Mouse (Mus musculus): ENCODE data around the gene 1700122O11Rik. TPM values are rescaled to one million over a fixed set of nuclear protein-coding genes. Genes with fewer than 3 reads are reported as not detected.

The 1700122O11Rik gene
- polyA plus RNA-seq (2015; fragmentation: Nextera tagmentation; extraction: Ambion mirVana) = not detected in 2 replicates

DNA sequence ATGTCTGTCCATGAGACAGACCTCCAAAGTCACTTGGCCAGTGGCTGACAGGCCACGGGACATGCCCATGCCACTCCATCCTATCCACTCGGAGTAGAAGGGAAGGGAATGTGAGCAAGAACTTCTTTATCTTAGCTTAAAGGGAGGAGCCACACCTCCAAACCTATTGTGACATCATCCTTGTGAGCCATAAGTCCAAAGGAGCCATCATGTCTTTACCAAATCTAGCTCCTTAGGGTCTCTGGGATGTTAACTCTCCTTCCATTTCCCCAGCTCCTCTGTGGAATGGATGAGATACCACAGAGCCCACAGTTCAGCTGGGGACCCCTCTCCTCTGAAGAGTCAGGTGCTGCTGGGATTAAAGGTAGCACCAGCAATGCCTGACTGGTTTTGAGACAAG, at the start of gene 1700122O11Rik:
Gene 1700122O11Rik (minus strand): TSS at position 101 of the 400 bp plus-strand sequence.
- 68% methylated on average over 2 of the region's 2 CpGs for WGBS
- no peak within 1 kb of the TSS for H3K4me3 ChIP-seq (ENCODE audit: low read length)
- no peak within 1 kb of the TSS for H3K9ac ChIP-seq (ENCODE audit: low read length)
- no peak for ATAC-seq (ENCODE audit: low read depth)
- H3K9me3 ChIP-seq (ENCODE audit: control insufficient read depth, low read length) = no peaks in the 10 kb centered on the region
- peaks cover 22% of the 10 kb centered on the region for H3K4me1 ChIP-seq (replicated peaks; ENCODE audit: control insufficient read depth, insufficient read depth, low read length)
- no peak within 1 kb of the TSS for H3K4me2 ChIP-seq (ENCODE audit: low read depth, low read length)
- H3K27ac ChIP-seq (ENCODE audit: low read length) = no peak within 1 kb of the TSS
- H3K27me3 ChIP-seq (ENCODE audit: control insufficient read depth, insufficient read depth, low read depth, low read length) = 0 out of 2 replicates have a peak, but pooled peaks cover 2% of the 10 kb centered on the region
- no peaks in the 10 kb centered on the region for H3K36me3 ChIP-seq (ENCODE audit: control insufficient read depth, insufficient read depth, low read length)

GRCm38 (mm10) chr17:48080626-48081025, 42.5 kb upstream of the 1700122O11Rik start:
- ATAC-seq (ENCODE audit: low read depth) = no peak
- no peak overlapping the region for H3K4me2 ChIP-seq (ENCODE audit: low read depth, low read length)
- 46% methylated on average over 3 of the region's 3 CpGs for WGBS
- H3K4me3 ChIP-seq (ENCODE audit: low read length) = no peak overlapping the region
- H3K9me3 ChIP-seq (ENCODE audit: control insufficient read depth, low read length) = no peaks in the 10 kb centered on the region
- no peaks in the 10 kb centered on the region for H3K36me3 ChIP-seq (ENCODE audit: control insufficient read depth, insufficient read depth, low read length)
- H3K4me1 ChIP-seq (replicated peaks; ENCODE audit: control insufficient read depth, insufficient read depth, low read length) = no peaks in the 10 kb centered on the region
- H3K9ac ChIP-seq (ENCODE audit: low read length) = no peak overlapping the region
- no peaks in the 10 kb centered on the region for H3K27me3 ChIP-seq (ENCODE audit: control insufficient read depth, insufficient read depth, low read depth, low read length)
- no peak overlapping the region for H3K27ac ChIP-seq (ENCODE audit: low read length)

- Histone ChIP-seq H3K9ac (ENCODE audit: low read length) (no peak overlapping the region), H3K27me3 (ENCODE audit: control insufficient read depth, insufficient read depth, low read depth, low read length) (no peaks in the 10 kb centered on the region), H3K36me3 (ENCODE audit: control insufficient read depth, insufficient read depth, low read length) (no peaks in the 10 kb centered on the region), H3K9me3 (ENCODE audit: control insufficient read depth, low read length) (no peaks in the 10 kb centered on the region), H3K4me3 (ENCODE audit: low read length) (no peak overlapping the region), H3K4me1 (replicated peaks; ENCODE audit: control insufficient read depth, insufficient read depth, low read length) (peaks cover 10% of the 10 kb centered on the region), H3K4me2 (ENCODE audit: low read depth, low read length) (no peak overlapping the region), H3K27ac (ENCODE audit: low read length) (no peak overlapping the region)
- ATAC-seq (ENCODE audit: low read depth) = no peak
- 16% methylated on average over 5 of the region's 5 CpGs for WGBS
Observed at GRCm38 (mm10) chr17:48067729-48068128, 29.6 kb upstream of the 1700122O11Rik start.

DNA sequence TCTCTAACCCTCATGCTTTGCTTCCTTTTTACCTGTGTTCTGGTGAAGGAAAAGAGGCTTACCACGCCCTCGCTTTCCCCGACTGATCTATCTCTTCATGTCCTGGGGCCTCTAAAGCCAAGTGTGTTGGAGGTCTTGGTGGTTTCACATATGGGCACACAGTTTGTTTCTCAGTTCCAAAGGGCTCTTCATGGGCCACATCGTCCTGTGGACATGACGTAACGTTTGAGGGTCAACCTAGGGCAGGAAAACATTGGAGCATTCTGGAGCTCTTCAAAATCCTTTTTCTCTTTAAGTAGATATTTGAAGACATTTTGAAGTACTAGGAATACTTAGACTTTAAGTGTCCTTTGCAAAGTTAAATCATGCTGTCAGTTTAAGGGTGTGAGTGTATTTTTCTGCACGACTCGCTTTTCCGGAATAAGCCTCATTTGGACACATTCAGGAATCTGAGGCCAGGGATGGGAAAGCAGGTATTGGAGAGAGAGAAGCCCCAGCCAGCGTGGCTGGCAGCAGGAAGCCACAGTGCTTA, 29.1 kb upstream of the 1700122O11Rik start:
- peak; percentile 20; the same call in 1 of the 2 replicates for ATAC-seq (ENCODE audit: low read depth)
- Histone ChIP-seq H3K4me1 (replicated peaks; ENCODE audit: control insufficient read depth, insufficient read depth, low read length) (peaks cover 10% of the 10 kb centered on the region), H3K36me3 (ENCODE audit: control insufficient read depth, insufficient read depth, low read length) (no peaks in the 10 kb centered on the region), H3K4me3 (ENCODE audit: low read length) (no peak overlapping the region), H3K27me3 (ENCODE audit: control insufficient read depth, insufficient read depth, low read depth, low read length) (no peaks in the 10 kb centered on the region), H3K27ac (ENCODE audit: low read length) (no peak overlapping the region), H3K9me3 (ENCODE audit: control insufficient read depth, low read length) (no peaks in the 10 kb centered on the region), H3K9ac (ENCODE audit: low read length) (no peak overlapping the region), H3K4me2 (ENCODE audit: low read depth, low read length) (no peak overlapping the region)
- 42% methylated on average over 10 of the region's 10 CpGs for WGBS

GRCm38 (mm10) chr17:48065081-48065501, 27.0 kb upstream of the 1700122O11Rik start:
- ATAC-seq (ENCODE audit: low read depth) = no peak
- no peaks in the 10 kb centered on the region for H3K27me3 ChIP-seq (ENCODE audit: control insufficient read depth, insufficient read depth, low read depth, low read length)
- peaks cover 10% of the 10 kb centered on the region for H3K4me1 ChIP-seq (replicated peaks; ENCODE audit: control insufficient read depth, insufficient read depth, low read length)
- WGBS = 49% methylated on average over 5 of the region's 5 CpGs
- H3K9ac ChIP-seq (ENCODE audit: low read length) = no peak overlapping the region
- H3K36me3 ChIP-seq (ENCODE audit: control insufficient read depth, insufficient read depth, low read length) = no peaks in the 10 kb centered on the region
- H3K4me3 ChIP-seq (ENCODE audit: low read length) = no peak overlapping the region
- H3K27ac ChIP-seq (ENCODE audit: low read length) = no peak overlapping the region
- H3K4me2 ChIP-seq (ENCODE audit: low read depth, low read length) = no peak overlapping the region
- no peaks in the 10 kb centered on the region for H3K9me3 ChIP-seq (ENCODE audit: control insufficient read depth, low read length)

DNA sequence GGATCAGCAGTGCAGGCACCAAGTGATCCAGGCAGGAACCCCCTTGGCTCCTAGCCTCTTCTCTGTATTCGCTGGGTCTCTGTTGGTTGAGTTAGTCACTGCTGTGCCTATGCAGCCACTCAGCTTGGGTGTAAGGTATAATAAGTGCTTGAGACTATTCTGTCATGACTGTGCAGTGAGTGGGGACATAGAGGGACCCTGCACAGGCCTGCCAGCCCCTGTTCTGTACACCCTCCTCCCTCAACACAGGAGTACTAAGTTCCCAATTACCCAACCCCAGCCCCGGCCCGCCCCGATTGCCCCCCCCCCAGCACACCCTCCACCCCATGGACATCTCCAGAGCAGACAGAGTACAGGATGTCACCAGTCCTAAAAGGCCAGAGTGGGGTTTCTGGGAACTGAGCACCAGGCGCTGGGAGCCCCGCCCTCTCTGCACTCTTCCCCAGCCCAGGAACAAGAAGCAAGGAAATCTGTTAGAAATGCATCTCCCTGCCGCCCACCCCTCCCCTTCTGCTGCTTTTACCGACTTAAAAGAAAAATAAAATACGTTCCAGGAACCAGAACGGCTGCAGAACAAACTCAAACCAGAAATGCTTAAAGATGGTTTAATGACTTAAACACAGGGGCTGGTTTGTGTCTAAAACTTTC, 26.2 kb upstream of the 1700122O11Rik start:
- Histone ChIP-seq H3K9me3 (ENCODE audit: control insufficient read depth, low read length) (no peaks in the 10 kb centered on the region), H3K4me2 (ENCODE audit: low read depth, low read length) (no peak overlapping the region), H3K4me3 (ENCODE audit: low read length) (no peak overlapping the region), H3K27ac (ENCODE audit: low read length) (no peak overlapping the region), H3K4me1 (replicated peaks; ENCODE audit: control insufficient read depth, insufficient read depth, low read length) (peaks cover 10% of the 10 kb centered on the region), H3K36me3 (ENCODE audit: control insufficient read depth, insufficient read depth, low read length) (no peaks in the 10 kb centered on the region), H3K9ac (ENCODE audit: low read length) (no peak overlapping the region), H3K27me3 (ENCODE audit: control insufficient read depth, insufficient read depth, low read depth, low read length) (no peaks in the 10 kb centered on the region)
- WGBS = 34% methylated on average over 10 of the region's 10 CpGs
- ATAC-seq (ENCODE audit: low read depth) = no peak

GRCm38 (mm10) chr17:48057382-48057781, 19.3 kb upstream of the 1700122O11Rik start:
- no peaks in the 10 kb centered on the region for H3K9me3 ChIP-seq (ENCODE audit: control insufficient read depth, low read length)
- H3K4me2 ChIP-seq (ENCODE audit: low read depth, low read length) = no peak overlapping the region
- no peaks in the 10 kb centered on the region for H3K36me3 ChIP-seq (ENCODE audit: control insufficient read depth, insufficient read depth, low read length)
- peaks cover 8% of the 10 kb centered on the region for H3K4me1 ChIP-seq (replicated peaks; ENCODE audit: control insufficient read depth, insufficient read depth, low read length)
- H3K27ac ChIP-seq (ENCODE audit: low read length) = no peak overlapping the region
- H3K4me3 ChIP-seq (ENCODE audit: low read length) = no peak overlapping the region
- peaks cover 14% of the 10 kb centered on the region for H3K27me3 ChIP-seq (ENCODE audit: control insufficient read depth, insufficient read depth, low read depth, low read length)
- WGBS = 8% methylated on average over 12 of the region's 12 CpGs
- no peak overlapping the region for H3K9ac ChIP-seq (ENCODE audit: low read length)
- ATAC-seq (ENCODE audit: low read depth) = no peak

- no peaks in the 10 kb centered on the region for H3K9me3 ChIP-seq (ENCODE audit: control insufficient read depth, low read length)
- no peaks in the 10 kb centered on the region for H3K36me3 ChIP-seq (ENCODE audit: control insufficient read depth, insufficient read depth, low read length)
- H3K4me2 ChIP-seq (ENCODE audit: low read depth, low read length) = 0 out of 2 replicates have a peak overlapping the region, but pooled peaks have one; percentile 0
- H3K27me3 ChIP-seq (ENCODE audit: control insufficient read depth, insufficient read depth, low read depth, low read length) = peaks cover 14% of the 10 kb centered on the region
- H3K9ac ChIP-seq (ENCODE audit: low read length) = no peak overlapping the region
- ATAC-seq (ENCODE audit: low read depth) = no peak
- H3K4me3 ChIP-seq (ENCODE audit: low read length) = no peak overlapping the region
- H3K27ac ChIP-seq (ENCODE audit: low read length) = no peak overlapping the region
- WGBS = 32% methylated on average over 20 of the region's 20 CpGs
- H3K4me1 ChIP-seq (replicated peaks; ENCODE audit: control insufficient read depth, insufficient read depth, low read length) = peaks cover 13% of the 10 kb centered on the region
Observed at GRCm38 (mm10) chr17:48055076-48055816, 17.2 kb upstream of the 1700122O11Rik start.

DNA sequence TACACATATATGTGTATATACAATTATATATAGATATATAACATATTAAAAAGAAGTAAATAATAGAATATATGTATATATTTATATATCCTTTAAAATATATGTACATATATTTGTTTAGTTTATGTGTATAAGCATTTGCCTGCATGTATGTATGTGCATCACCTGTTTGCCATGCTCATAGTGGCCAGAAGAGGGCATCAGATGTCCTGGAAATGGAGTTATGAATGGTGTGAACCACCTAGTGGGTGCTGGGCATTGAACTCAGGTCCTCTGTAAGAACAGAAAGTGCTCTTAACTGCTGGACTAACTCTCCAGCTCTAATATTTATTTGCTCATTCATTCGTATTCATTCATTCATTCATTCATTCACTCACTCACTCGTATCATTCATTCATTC, 15.6 kb upstream of the 1700122O11Rik start:
- no peak overlapping the region for H3K9ac ChIP-seq (ENCODE audit: low read length)
- no peaks in the 10 kb centered on the region for H3K9me3 ChIP-seq (ENCODE audit: control insufficient read depth, low read length)
- 63% methylated on average over 2 of the region's 2 CpGs for WGBS
- ATAC-seq (ENCODE audit: low read depth) = no peak
- H3K4me1 ChIP-seq (replicated peaks; ENCODE audit: control insufficient read depth, insufficient read depth, low read length) = peaks cover 13% of the 10 kb centered on the region
- H3K4me2 ChIP-seq (ENCODE audit: low read depth, low read length) = no peak overlapping the region
- no peak overlapping the region for H3K4me3 ChIP-seq (ENCODE audit: low read length)
- no peak overlapping the region for H3K27ac ChIP-seq (ENCODE audit: low read length)
- no peaks in the 10 kb centered on the region for H3K36me3 ChIP-seq (ENCODE audit: control insufficient read depth, insufficient read depth, low read length)
- peaks cover 14% of the 10 kb centered on the region for H3K27me3 ChIP-seq (ENCODE audit: control insufficient read depth, insufficient read depth, low read depth, low read length)
